Mouse (Mus musculus) kidney, postnatal 10 days (tissue): ENCODE data around the gene Med21.

ENCODE experiments used
- DNase-seq: peaks from one replicate; pipeline ENCODE4 v3.0.0; 2021; ENCODE audit warnings: mixed read lengths

Med21 gene

GRCm38 (mm10) chr6:146678136-146679070, 36.1 kb downstream of the Med21 start:
- DNase-seq: no peak

GRCm38 (mm10) chr6:146683881-146684280, 41.5 kb downstream of the Med21 start:
- DNase-seq: no peak

GRCm38 (mm10) chr6:146685781-146686308, 43.5 kb downstream of the Med21 start:
- peak; percentile 48 for DNase-seq

- DNase-seq: no peak
Observed at GRCm38 (mm10) chr6:146686463-146687196, 44.3 kb downstream of the Med21 start.

- DNase-seq: no peak
Observed at GRCm38 (mm10) chr6:146688010-146688409, 45.7 kb downstream of the Med21 start.

- DNase-seq: no peak
Observed at GRCm38 (mm10) chr6:146688861-146689260, 46.5 kb downstream of the Med21 start.

GRCm38 (mm10) chr6:146697767-146698166, 55.4 kb downstream of the Med21 start:
- no peak for DNase-seq

GRCm38 (mm10) chr6:146698376-146698775, 56.0 kb downstream of the Med21 start:
- DNase-seq: no peak
